Mouse (Mus musculus) hindbrain, embryonic 14.5 days (tissue): ENCODE data around the gene Fam155a. TPM values are rescaled to one million over a fixed set of nuclear protein-coding genes. Genes with fewer than 3 reads are reported as not detected.

Source experiments
- microRNA-seq: library from miRNA; unstranded; fragments of <30 nt; microRNA quantifications from one replicate; pipeline ENCODE4, GENCODE M21; 2016
- polyA plus RNA-seq: library from polyadenylated mRNA; unstranded; fragments of >200 nt; fragmentation: Nextera tagmentation; extraction: Ambion mirVana; gene quantifications from 2 replicates; pipeline ENCODE4 v1.2.1, GENCODE M21; 2014

Fam155a gene
- polyA plus RNA-seq, 1 experiment from 2014 or later, result 28.7 TPM

Small RNA genes within 50 kb of the gene (microRNA-seq; reads per million reads assigned to microRNA genes)
- not detected for gene Gm47312

Other genes with a start within 250 kb of the Fam155a start
- gene Gm10217, start 93.1 kb upstream of the Fam155a start, polyA plus RNA-seq, result not detected in 2 replicates
- gene Lig4, start 206.5 kb upstream of the Fam155a start, polyA plus RNA-seq, result 11.6 and 14.9 TPM in 2 replicates
- 19.8 and 21.4 TPM in 2 replicates for gene Abhd13, start 206.5 kb upstream of the Fam155a start, polyA plus RNA-seq
- 0.46 and 0.65 TPM in 2 replicates for gene Tnfsf13b, start 235.3 kb upstream of the Fam155a start, polyA plus RNA-seq